Mouse (Mus musculus) heart, embryonic 15.5 days (tissue): ENCODE data around the gene Slc12a7. TPM values are rescaled to one million over a fixed set of nuclear protein-coding genes. Genes with fewer than 3 reads are reported as not detected.
"Not testable (repeated sequence)": the region's sequence is repeated elsewhere in the genome, so short reads cannot be mapped to it uniquely, and the experiment has no call there.

Experiments
- ATAC-seq: fragments of 200-750 bp; cut with Nextera tagmentation; replicated peaks from 2 replicates; pipeline ENCODE4 v1.8.0; 2017; ENCODE audit warnings: low read depth, moderate TSS enrichment; ENCODE audit not compliant: insufficient number of reproducible peaks, insufficient read depth, low FRiP score
- H3K27ac ChIP-seq: fragments of 300-500 bp; sonication (generic); 2 replicates; pipeline ENCODE4 v1.5.1; 2015; ENCODE audit warnings: mild to moderate bottlenecking, inconsistent platforms
- H3K27me3 ChIP-seq: fragments of 300-500 bp; sonication (generic); 2 replicates; pipeline ENCODE4 v1.6.1; 2015; ENCODE audit warnings: inconsistent platforms
- H3K36me3 ChIP-seq: fragments of 300-500 bp; sonication (generic); 2 replicates; pipeline ENCODE4 v1.6.1; 2015; ENCODE audit warnings: mild to moderate bottlenecking, inconsistent platforms
- H3K4me1 ChIP-seq: fragments of 300-500 bp; sonication (generic); replicated peaks from 2 replicates; pipeline ENCODE4 v1.6.1; 2015; ENCODE audit warnings: inconsistent platforms
- H3K4me2 ChIP-seq: fragments of 300-500 bp; sonication (generic); 2 replicates; pipeline ENCODE4 v1.6.1; 2015; ENCODE audit warnings: inconsistent platforms, mild to moderate bottlenecking, moderate library complexity
- H3K4me3 ChIP-seq: fragments of 300-500 bp; sonication (generic); 2 replicates; pipeline ENCODE4 v1.5.1; 2015; ENCODE audit warnings: mild to moderate bottlenecking, inconsistent platforms
- H3K9ac ChIP-seq: fragments of 300-500 bp; sonication (generic); 2 replicates; pipeline ENCODE4 v1.6.1; 2015; ENCODE audit warnings: mild to moderate bottlenecking, inconsistent platforms
- H3K9me3 ChIP-seq: fragments of 300-500 bp; sonication (generic); replicated peaks from 2 replicates; pipeline ENCODE4 v1.6.1; 2016; ENCODE audit warnings: inconsistent platforms
- WGBS: fragments of 180-500 bp; shearing (Covaris S2); methylation state at CpG from one replicate; pipeline ENCODE4 v1.1.7; 2015; ENCODE audit warnings: mixed read lengths; 5-methylcytosine and 5-hydroxymethylcytosine counted together
- polyA plus RNA-seq: library from polyadenylated mRNA; unstranded; fragments of >200 nt; fragmentation: Nextera tagmentation; extraction: Ambion mirVana; gene quantifications from 2 replicates; pipeline ENCODE4 v1.2.1, GENCODE M21; 2015

Slc12a7 gene
- polyA plus RNA-seq, 1 experiment from 2014 or later = 37.1 TPM

- Histone ChIP-seq H3K4me3 (no peak overlapping the region), H3K9ac (no peak overlapping the region), H3K27ac (no peak overlapping the region), H3K36me3 (no peaks in the 10 kb centered on the region), H3K27me3 (no peaks in the 10 kb centered on the region), H3K9me3 (no peaks in the 10 kb centered on the region), H3K4me1 (peaks cover 10% of the 10 kb centered on the region; the same call in 1 of the 2 replicates), H3K4me2 (no peak overlapping the region)
- ATAC-seq = no peak
- WGBS = 83% methylated on average over 4 of the region's 4 CpGs
Observed at GRCm38 (mm10) chr13:73720241-73720640, 12.7 kb upstream of the Slc12a7 start.

GRCm38 (mm10) chr13:73723081-73723668 is 9.7 kb upstream of the Slc12a7 start:
- no peak overlapping the region for H3K9ac ChIP-seq
- 0 out of 2 replicates have a peak overlapping the region, but pooled peaks have one; percentile 19 for H3K27ac ChIP-seq
- peaks cover 17% of the 10 kb centered on the region for H3K4me1 ChIP-seq
- ATAC-seq = peak; percentile 42
- 37% methylated on average over 8 of the region's 8 CpGs for WGBS
- no peak overlapping the region for H3K4me3 ChIP-seq
- H3K9me3 ChIP-seq = no peaks in the 10 kb centered on the region
- no peaks in the 10 kb centered on the region for H3K27me3 ChIP-seq
- H3K4me2 ChIP-seq = no peak overlapping the region
- H3K36me3 ChIP-seq = no peaks in the 10 kb centered on the region

GRCm38 (mm10) chr13:73725315-73725714 is 7.6 kb upstream of the Slc12a7 start:
- peaks cover 29% of the 10 kb centered on the region for H3K4me1 ChIP-seq
- no peak overlapping the region for H3K4me2 ChIP-seq
- no peaks in the 10 kb centered on the region for H3K9me3 ChIP-seq
- H3K4me3 ChIP-seq = no peak overlapping the region
- H3K36me3 ChIP-seq = no peaks in the 10 kb centered on the region
- no peaks in the 10 kb centered on the region for H3K27me3 ChIP-seq
- WGBS = 37% methylated on average over 5 of the region's 5 CpGs
- no peak overlapping the region for H3K9ac ChIP-seq
- ATAC-seq = no peak
- H3K27ac ChIP-seq = no peak overlapping the region

GRCm38 (mm10) chr13:73727621-73728025 is 5.3 kb upstream of the Slc12a7 start:
- WGBS = 53% methylated on average over 2 of the region's 2 CpGs
- no peak overlapping the region for H3K9ac ChIP-seq

GRCm38 (mm10) chr13:73728633-73729032 is 4.3 kb upstream of the Slc12a7 start:
- H3K9me3 ChIP-seq = no peaks in the 10 kb centered on the region
- peaks cover 30% of the 10 kb centered on the region for H3K4me1 ChIP-seq
- no peak overlapping the region for H3K9ac ChIP-seq
- H3K27ac ChIP-seq = no peak overlapping the region
- H3K36me3 ChIP-seq = no peaks in the 10 kb centered on the region
- peaks cover 14% of the 10 kb centered on the region for H3K27me3 ChIP-seq
- ATAC-seq = no peak
- no peak overlapping the region for H3K4me2 ChIP-seq
- H3K4me3 ChIP-seq = no peak overlapping the region

More at GRCm38 (mm10) chr13:73727621-73728025, 5.3 kb upstream of the Slc12a7 start:
- H3K4me2 ChIP-seq = no peak overlapping the region
- no peaks in the 10 kb centered on the region for H3K9me3 ChIP-seq
- no peak overlapping the region for H3K4me3 ChIP-seq
- 0 out of 2 replicates have a peak, but pooled peaks have one; percentile 19 for ATAC-seq
- peaks cover 27% of the 10 kb centered on the region for H3K4me1 ChIP-seq
- H3K27me3 ChIP-seq = peaks cover 12% of the 10 kb centered on the region; the same call in 1 of the 2 replicates
- H3K36me3 ChIP-seq = no peaks in the 10 kb centered on the region
- no peak overlapping the region for H3K27ac ChIP-seq

GRCm38 (mm10) chr13:73730913-73731312 is 2.0 kb upstream of the Slc12a7 start:
- no peak for ATAC-seq
- Histone ChIP-seq H3K9me3 (no peaks in the 10 kb centered on the region), H3K27ac (no peak overlapping the region), H3K9ac (no peak overlapping the region), H3K36me3 (no peaks in the 10 kb centered on the region), H3K4me2 (no peak overlapping the region), H3K27me3 (peaks cover 19% of the 10 kb centered on the region), H3K4me3 (no peak overlapping the region), H3K4me1 (peaks cover 30% of the 10 kb centered on the region)
- whole genome bisulfite sequencing = 58% methylated on average over 1 of the region's 1 CpGs

GRCm38 (mm10) chr13:73732235-73732634 is 659 bp upstream of the Slc12a7 start:
- 0 out of 2 replicates have a peak overlapping the region, but pooled peaks have one; percentile 40 for H3K9ac ChIP-seq
- H3K9me3 ChIP-seq = no peaks in the 10 kb centered on the region
- H3K27me3 ChIP-seq = peaks cover 19% of the 10 kb centered on the region
- ATAC-seq = no peak
- no peak overlapping the region for H3K27ac ChIP-seq
- peak overlapping the region; percentile 78 for H3K4me2 ChIP-seq
- no peaks in the 10 kb centered on the region for H3K36me3 ChIP-seq
- peak overlapping the region; percentile 44 for H3K4me3 ChIP-seq
- peaks cover 30% of the 10 kb centered on the region for H3K4me1 ChIP-seq
- WGBS = 66% methylated on average over 7 of the region's 7 CpGs

- Histone ChIP-seq H3K4me2 (no peak overlapping the region), H3K27ac (no peak overlapping the region), H3K9ac (no peak overlapping the region), H3K27me3 (peaks cover 19% of the 10 kb centered on the region), H3K4me1 (peaks cover 13% of the 10 kb centered on the region), H3K9me3 (no peaks in the 10 kb centered on the region), H3K4me3 (no peak overlapping the region), H3K36me3 (no peaks in the 10 kb centered on the region)
- ATAC-seq = no peak
- 86% methylated on average over 1 of the region's 1 CpGs for WGBS
Observed at GRCm38 (mm10) chr13:73734379-73734778, 1.5 kb downstream of the Slc12a7 start.

- no peak for ATAC-seq
- Histone ChIP-seq H3K27me3 (peaks cover 19% of the 10 kb centered on the region), H3K27ac (no peak overlapping the region), H3K9me3 (no peaks in the 10 kb centered on the region), H3K36me3 (no peaks in the 10 kb centered on the region), H3K4me2 (no peak overlapping the region), H3K4me3 (no peak overlapping the region), H3K4me1 (peaks cover 12% of the 10 kb centered on the region), H3K9ac (no peak overlapping the region)
- WGBS = 80% methylated on average over 8 of the region's 8 CpGs
Observed at GRCm38 (mm10) chr13:73735270-73735669, 2.4 kb downstream of the Slc12a7 start.

- ATAC-seq = no peak
- Histone ChIP-seq H3K9me3 (no peaks in the 10 kb centered on the region), H3K36me3 (no peaks in the 10 kb centered on the region), H3K4me1 (peaks cover 12% of the 10 kb centered on the region), H3K27me3 (peaks cover 17% of the 10 kb centered on the region), H3K4me3 (no peak overlapping the region), H3K4me2 (no peak overlapping the region), H3K27ac (no peak overlapping the region), H3K9ac (no peak overlapping the region)
- WGBS = 70% methylated on average over 2 of the region's 2 CpGs
Observed at GRCm38 (mm10) chr13:73735928-73736327, 3.0 kb downstream of the Slc12a7 start.

GRCm38 (mm10) chr13:73736943-73737342 is 4.0 kb downstream of the Slc12a7 start:
- no peaks in the 10 kb centered on the region for H3K36me3 ChIP-seq
- peaks cover 13% of the 10 kb centered on the region for H3K27me3 ChIP-seq
- no peak overlapping the region for H3K27ac ChIP-seq
- H3K4me2 ChIP-seq = no peak overlapping the region
- WGBS = 81% methylated on average over 3 of the region's 3 CpGs
- H3K9me3 ChIP-seq = no peaks in the 10 kb centered on the region
- no peak overlapping the region for H3K4me3 ChIP-seq
- no peak overlapping the region for H3K9ac ChIP-seq
- no peak for ATAC-seq
- peaks cover 12% of the 10 kb centered on the region for H3K4me1 ChIP-seq

GRCm38 (mm10) chr13:73740399-73740944 is 7.6 kb downstream of the Slc12a7 start:
- not testable (repeated sequence) for H3K36me3 ChIP-seq, H3K4me3 ChIP-seq, H3K4me1 ChIP-seq, H3K27me3 ChIP-seq, H3K9ac ChIP-seq, H3K9me3 ChIP-seq, H3K4me2 ChIP-seq, H3K27ac ChIP-seq, ATAC-seq
- WGBS = 41% methylated on average over 2 of the region's 2 CpGs
